Mouse (Mus musculus) spleen, adult 2 months (tissue): ENCODE results near the gene Hsd11b1.

ENCODE experiments used
- CTCF ChIP-seq: fragments of 200-500 bp; IDR thresholded peaks from 2 replicates; pipeline ENCODE4 v1.5.1; 2011; ENCODE audit warnings: mild to moderate bottlenecking, inconsistent platforms; ENCODE audit not compliant: insufficient read depth, insufficient read length, insufficient replicate concordance; ENCODE audit errors: extremely low read depth
- POLR2A ChIP-seq: fragments of 200-500 bp; IDR thresholded peaks from 2 replicates; pipeline ENCODE4 v1.6.1; 2011; ENCODE audit warnings: low read depth, low read length, inconsistent platforms

DNA sequence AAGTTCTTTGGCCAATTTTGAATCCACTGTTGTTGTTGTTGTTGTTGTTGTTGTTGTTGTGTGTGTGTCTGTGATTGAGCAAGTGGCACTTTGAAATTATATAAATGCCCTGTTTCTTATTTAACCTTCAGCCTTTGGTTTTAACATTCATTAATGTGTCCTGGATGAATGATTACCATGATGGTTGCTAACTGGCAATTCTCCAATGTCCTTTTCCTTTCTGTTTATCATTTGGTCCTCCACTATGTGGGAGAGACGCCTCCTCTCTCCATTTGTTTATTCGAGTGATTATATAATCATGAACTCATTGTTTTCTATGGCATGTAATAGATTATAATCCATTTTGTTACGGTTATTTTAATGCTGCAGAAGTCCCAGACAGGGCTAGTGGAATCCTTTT, 33.3 kb downstream of the Hsd11b1 start:
- TF ChIP-seq POLR2A (no peak), CTCF (no peak)
